Mouse (Mus musculus): ENCODE measurements around the gene Cetn2.

Gene Cetn2

DNA sequence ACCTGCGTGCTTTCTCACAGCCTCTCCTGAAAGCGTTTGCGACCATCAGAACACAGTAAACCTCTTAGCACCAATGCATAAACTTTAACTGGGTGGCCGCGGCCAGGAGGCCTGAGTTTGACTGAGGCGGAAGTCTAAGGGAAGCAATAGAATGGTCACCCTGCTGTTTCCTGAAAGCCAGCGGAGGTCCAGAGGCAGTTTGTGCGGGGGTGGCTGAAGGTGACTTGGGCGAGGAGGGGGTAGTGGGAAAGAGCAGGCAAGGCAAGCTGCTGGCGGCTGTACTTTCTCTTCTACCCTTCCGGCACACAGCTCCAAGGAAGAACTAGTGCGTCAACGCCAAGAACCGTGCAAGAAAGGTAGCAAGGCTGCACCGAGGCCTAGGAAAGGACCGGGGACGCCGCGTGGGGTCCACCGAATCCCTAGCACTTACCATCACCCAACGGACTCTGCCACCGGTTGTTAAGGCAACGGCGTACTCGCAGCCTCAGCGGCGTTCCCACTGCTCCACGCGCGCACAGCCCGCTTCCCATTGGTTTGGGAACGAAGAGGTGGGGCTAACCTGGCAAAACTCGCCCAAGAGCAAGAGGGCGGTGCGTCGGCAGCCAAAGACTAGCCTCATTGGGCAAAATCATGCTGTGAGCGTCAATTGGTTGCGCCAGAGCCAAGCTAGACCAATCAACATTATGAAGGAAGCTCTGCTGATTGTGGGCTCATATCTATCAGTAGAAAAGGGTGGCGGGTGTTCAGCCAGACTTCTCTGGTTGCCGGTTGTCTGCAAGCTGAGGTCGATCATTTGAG, at the start of gene Cetn2, which contains the start of gene Nsdhl:
TSS of gene Cetn2 (minus strand) at position 528 of the 798 bp plus-strand sequence.
TSS of gene Nsdhl (plus strand) at position 674 of the 798 bp plus-strand sequence.
- peak; percentile 99 for DNase-seq

DNA sequence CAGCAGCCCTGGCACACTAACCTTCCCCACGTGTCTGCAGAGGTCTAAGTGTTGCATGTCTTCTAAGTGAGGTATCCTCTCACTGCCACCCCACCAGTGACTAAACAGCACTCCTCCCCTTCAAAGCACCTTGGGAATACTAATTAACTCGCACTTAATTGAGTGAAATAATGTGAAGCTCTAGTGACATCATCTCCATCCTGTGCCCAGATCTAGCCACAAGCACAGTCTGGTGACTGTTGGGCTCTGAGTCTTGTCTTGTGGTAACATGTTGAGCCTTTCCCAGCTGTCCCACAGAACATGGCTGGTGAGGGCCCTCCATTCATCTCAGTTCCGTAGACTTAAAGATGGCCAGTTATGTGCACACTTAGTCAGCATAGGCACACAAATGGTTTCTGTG, 44.5 kb upstream of the Cetn2 start:
- DNase-seq: peak; percentile 56

DNA sequence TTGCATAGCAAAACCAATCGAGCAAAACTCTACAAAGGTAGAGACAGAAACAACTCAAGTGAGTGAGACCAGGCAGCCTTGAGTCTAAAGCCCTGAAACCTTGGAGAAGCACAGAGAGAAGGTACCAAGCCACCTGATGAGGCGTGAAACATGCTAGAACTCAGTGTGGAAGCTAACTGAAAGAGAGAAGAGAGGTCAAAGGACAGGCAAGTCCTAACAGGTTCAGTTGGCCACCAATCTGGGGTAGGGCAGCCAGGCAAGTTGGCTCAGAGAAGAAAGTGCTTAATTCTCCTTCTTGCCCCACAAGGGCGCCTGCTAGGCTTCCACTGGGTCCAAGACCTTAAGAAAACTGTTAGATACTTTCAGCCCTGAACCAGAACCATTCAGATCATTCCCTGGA, 43.3 kb upstream of the Cetn2 start:
- peak; percentile 71 for DNase-seq

DNA sequence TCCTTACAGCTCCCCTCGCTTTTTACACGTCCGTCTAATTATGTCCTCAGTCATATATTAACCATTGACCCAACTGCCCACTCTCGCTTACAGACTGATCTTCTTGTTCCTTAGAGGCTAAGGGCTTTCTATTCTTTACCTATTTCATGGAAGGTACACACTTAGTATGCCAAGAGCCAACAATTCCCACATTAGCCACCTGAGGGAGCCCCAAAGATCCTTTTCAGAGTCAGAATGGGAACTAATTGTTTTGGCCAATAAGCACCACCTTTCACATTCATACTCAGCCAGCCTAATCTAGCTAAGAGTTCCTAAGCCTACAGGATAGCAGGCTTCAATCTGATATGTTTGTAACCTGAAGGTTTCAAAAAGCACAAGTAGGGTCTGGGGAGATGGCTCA, 42.2 kb upstream of the Cetn2 start:
- peak; percentile 40 for DNase-seq

DNA sequence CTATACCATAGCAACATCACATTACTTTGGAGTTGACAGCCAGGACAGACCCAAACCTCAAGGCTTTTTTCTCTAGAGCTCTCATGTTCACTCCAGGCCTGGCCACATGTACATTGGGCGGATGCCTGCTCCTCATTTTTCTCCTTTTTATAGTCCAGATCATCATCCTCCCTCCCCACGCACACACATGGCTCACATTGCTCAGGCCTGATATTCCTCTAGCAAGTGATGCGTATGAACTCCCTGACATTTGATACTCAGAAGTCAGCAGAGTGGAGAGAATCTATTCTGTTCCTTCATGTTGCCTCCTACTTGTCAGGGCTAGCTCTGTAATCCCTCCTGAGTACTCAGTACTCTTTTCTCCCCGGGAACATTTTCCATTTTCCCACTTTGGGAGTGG, 38.3 kb upstream of the Cetn2 start:
- no peak for DNase-seq

DNA sequence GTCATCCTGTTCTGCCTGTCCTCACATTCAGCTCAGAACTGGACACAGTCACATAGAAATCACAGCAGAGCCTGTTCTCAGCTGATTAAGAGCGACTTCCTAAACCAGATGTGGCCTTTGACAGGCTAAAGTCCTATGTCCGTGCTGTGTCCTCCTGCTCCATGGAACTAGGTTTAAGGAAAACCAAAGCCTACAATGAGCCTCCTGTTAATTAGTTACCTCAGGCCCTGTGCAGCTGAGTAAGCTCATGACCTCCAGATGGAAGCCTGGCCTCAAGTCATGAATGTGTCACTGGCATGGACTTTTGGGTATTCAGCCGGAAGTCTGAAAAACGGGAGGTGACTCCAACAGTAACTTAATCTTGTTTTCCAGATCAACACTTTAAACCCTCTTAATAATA, 35.3 kb upstream of the Cetn2 start:
- no peak for DNase-seq

DNA sequence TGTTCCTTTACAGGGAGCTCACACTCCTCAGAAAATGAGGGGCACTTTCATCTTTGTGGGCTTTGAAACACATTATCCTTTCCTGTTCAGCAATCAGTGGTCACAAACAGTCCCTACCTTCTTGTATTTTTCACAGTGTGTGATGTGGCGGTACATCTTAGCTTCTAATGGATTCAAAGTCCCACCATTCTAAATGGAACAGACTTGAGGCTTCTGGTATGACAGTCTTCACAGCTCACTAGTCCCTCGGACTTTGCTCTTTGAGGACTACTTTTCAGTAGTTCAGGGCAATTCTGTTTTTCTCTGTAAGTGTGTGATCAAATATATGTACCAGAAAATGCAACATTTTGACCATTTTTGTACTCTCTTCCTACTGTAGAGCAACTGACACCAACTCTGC, 3.2 kb upstream of the Cetn2 start:
- no peak for DNase-seq

DNA sequence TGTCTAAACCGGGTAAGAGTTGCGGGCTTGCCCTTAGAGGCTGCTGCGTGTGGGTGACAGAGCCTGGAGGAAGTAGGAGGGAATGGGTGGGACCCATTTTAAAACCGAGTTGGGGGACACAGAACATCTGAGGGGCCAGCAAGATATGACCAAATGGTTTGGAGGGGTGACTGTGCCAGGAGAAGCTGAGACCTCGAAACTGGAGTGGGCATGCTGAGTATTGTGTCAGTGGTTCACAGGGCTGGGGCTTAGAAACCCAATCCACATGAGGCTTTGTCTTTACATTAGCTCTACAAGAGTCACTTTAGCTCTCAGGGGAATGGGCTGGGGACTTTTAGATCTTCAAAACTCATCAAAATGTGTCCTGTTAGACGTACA, 460 bp upstream of the Cetn2 start:
- no peak for DNase-seq

DNA sequence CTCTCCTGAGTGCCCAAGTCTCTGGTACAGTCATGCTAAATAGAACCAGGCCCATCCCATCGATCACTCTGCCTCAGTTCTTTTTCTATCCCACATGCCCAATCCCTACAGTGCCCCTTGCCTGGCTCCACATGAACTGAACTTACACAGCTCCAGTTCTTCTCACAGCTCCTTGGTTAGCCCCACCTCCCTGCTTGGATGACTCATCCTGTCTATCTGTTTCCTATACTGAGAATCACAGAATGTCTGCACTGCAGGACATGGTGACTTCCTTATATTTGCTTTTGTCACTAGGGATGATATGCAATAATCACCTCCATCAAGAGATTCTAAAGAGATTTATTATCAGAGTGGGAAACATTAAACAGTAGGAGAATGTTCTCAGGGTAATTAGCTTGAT, 6.6 kb downstream of the Cetn2 start:
- no peak for DNase-seq

DNA sequence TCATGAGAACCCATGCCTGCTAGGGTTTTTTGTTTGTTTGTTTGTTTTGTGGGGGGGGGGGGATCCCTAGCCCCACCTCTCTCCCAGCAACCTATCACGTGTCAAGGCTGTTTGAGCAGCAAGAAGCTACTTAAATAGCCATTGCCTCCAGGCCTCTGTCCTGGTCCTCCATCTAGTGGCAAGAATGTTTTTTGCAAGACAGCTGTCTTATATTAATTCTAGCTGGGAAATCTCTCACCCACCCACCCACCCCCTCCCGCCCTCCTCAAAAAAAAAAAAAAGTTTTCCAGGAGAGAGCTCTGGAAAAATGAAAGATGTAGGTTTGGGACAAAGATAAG, 9.8 kb downstream of the Cetn2 start:
- DNase-seq: no peak

DNA sequence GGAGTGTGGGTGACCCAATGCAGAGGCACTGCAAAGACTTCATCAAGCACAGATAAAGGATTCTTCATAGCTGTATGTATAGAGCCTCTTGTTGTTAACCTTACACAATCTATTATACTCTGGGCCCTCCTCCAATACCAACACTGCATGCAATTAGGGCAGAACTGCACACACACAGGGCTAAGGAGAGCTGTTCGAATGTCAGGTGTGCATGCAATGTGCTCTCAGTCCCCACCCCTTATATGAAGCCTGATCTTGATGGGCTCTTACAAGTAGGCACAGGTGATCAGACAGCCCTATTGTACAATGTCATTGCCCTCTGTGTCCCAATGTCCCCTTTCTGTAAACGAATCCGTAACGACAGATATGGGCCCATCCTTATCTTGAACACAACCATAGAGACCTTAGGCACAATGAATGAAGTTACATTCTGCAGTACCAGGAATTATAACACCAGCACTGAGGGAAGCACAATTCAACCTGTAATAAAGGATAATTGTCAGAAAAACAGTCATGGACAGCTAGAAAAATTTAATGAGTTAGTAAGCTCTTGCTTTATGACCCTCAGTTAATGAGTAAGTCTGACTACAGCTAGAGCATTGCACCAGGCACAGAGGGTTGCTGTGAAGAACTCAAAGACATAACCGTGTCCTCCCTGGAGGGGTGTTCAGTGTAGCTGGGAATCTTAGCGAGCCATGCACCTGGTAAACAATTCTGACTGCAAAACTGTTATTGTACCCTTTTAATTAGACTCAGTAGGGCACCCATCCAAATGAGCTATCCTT, 10.4 kb downstream of the Cetn2 start:
- DNase-seq: no peak

DNA sequence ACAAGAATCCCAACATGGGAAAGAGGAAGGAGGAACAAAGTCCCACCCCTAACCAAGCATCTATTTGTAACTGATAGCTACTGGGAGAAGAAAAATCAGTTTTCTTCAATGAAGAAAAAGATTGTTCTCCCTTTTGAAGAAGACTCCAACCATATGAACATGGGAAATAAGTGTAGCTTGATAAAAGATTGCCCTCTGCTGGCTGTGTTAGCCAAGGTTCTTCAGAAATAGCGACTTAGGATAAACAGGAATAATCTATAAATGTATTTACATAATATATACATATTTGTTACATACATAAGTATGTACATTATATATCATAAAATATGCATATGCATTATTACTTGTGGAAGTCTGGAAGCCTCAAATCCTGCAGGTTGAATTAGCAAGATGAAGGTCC, 15.7 kb downstream of the Cetn2 start:
- no peak for DNase-seq

DNA sequence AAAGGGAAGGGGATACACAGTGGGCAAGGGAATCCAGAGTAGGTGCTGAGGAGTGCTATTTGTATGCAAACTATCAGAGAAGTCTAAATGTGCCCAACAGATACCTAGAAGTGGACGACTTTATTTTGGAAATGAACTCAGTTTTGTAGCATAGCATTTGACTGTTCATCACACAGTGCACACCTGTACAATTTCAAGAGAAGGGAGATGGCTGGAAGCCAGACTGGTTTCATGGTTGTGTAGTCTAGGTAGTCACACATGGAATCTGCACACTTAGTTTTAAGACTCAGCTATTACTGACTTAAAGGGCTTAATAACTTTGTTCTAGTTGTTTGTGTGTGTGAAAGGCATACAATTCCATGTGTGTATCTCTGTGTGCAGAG, 22.2 kb downstream of the Cetn2 start:
- DNase-seq: no peak

DNA sequence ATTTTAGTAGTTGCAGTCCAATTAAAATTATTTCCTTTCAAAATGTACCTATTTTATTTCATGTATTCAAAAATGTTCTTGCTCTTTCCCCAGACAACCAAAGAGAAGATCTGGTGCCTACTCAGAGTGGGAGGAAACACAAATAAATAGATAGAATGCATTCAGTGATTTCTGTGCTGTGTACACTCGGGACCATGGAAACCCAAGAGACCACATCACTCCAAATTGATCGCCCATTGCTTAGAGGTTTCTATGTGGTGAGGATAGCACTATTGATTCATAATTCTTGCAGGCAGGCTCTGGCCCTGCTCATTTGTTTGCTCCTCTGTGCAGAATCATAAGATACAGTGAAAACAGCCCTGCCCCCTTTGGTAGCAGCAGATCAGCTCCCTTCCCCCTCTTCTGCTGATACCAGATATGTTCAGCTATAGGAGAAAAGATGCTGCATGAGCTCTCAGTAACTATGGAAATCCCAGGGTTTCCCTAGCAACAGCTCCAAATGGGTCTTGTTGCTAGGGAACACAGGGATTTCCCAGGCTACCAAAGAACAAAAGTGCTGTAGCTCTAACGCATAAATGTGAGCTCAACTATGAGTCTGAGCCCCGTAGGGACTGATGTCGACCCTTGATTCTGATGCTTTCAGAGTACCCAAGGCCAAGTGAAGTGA, 22.7 kb downstream of the Cetn2 start:
- DNase-seq: no peak
